Mouse (Mus musculus): ENCODE results near the gene Npcd.

GRCm38 (mm10) chr15:79765361-79765760, 68.7 kb downstream of the Npcd start:
- TF ChIP-seq POLR2A (IDR thresholded peaks at IDR 0.05; ENCODE audit: insufficient read length, low read depth) = no peak
- no peak for TF ChIP-seq MYOG (IDR thresholded peaks at IDR 0.05; ENCODE audit: control insufficient read depth in 1 of 3, insufficient read depth in 1 of 3, insufficient read length in 2 of 3, low read depth in 2 of 3)
- TF ChIP-seq USF1 (IDR thresholded peaks at IDR 0.05; ENCODE audit: low read depth) = no peak
- no peak for TF ChIP-seq SRF (IDR thresholded peaks at IDR 0.05; ENCODE audit: control insufficient read depth, insufficient read length, low read depth)
- TF ChIP-seq MAX (IDR thresholded peaks at IDR 0.05; ENCODE audit: low read depth) = no peak
- TF ChIP-seq TCF3 (IDR thresholded peaks at IDR 0.05; ENCODE audit: insufficient read length, low read depth) = no peak
- no peak for TF ChIP-seq POLR2AphosphoS2 (IDR thresholded peaks at IDR 0.05; ENCODE audit: insufficient read length, low read depth)
- peak in 1 of 3 experiments; percentile 39 for TF ChIP-seq MYOD1 (IDR thresholded peaks at IDR 0.05; ENCODE audit: control insufficient read depth in 1 of 3, insufficient read length in 2 of 3, low read depth in 2 of 3)
- TF ChIP-seq TCF12 (IDR thresholded peaks at IDR 0.05; ENCODE audit: insufficient read depth, poor library complexity, severe bottlenecking) = no peak
- no peak for TF ChIP-seq REST (IDR thresholded peaks at IDR 0.05; ENCODE audit: insufficient read depth, insufficient read length)

Measured in myocyte (in vitro differentiated cells).